Mouse (Mus musculus) midbrain, embryonic 12.5 days (tissue): ENCODE measurements around the gene Cyp2e1. TPM values are rescaled to one million over a fixed set of nuclear protein-coding genes. Genes with fewer than 3 reads are reported as not detected.
"Not testable (repeated sequence)": the region's sequence is repeated elsewhere in the genome, so short reads cannot be mapped to it uniquely, and the experiment has no call there.

Source experiments
- ATAC-seq: fragments of 200-750 bp; cut with Nextera tagmentation; 2 replicates; pipeline ENCODE4 v1.8.0; 2017; ENCODE audit warnings: low read depth, moderate TSS enrichment, moderate library complexity; ENCODE audit not compliant: low FRiP score
- H3K27ac ChIP-seq: fragments of 300-500 bp; sonication (generic); replicated peaks from 2 replicates; pipeline ENCODE4 v1.5.1; 2016; ENCODE audit warnings: mild to moderate bottlenecking
- H3K27me3 ChIP-seq: fragments of 300-500 bp; sonication (generic); 2 replicates; pipeline ENCODE4 v1.6.1; 2016; ENCODE audit warnings: mild to moderate bottlenecking
- H3K36me3 ChIP-seq: fragments of 300-500 bp; sonication (generic); 2 replicates; pipeline ENCODE4 v1.6.1; 2016
- H3K4me1 ChIP-seq: fragments of 300-500 bp; sonication (generic); 2 replicates; pipeline ENCODE4 v1.6.1; 2016
- H3K4me2 ChIP-seq: fragments of 300-500 bp; sonication (generic); replicated peaks from 2 replicates; pipeline ENCODE4 v1.6.1; 2016; ENCODE audit warnings: mild to moderate bottlenecking, moderate library complexity
- H3K4me3 ChIP-seq: fragments of 300-500 bp; sonication (generic); 2 replicates; pipeline ENCODE4 v1.5.1; 2016; ENCODE audit warnings: mild to moderate bottlenecking
- H3K9ac ChIP-seq: fragments of 300-500 bp; sonication (generic); replicated peaks from 2 replicates; pipeline ENCODE4 v1.6.1; 2016; ENCODE audit warnings: mild to moderate bottlenecking, moderate library complexity
- H3K9me3 ChIP-seq: fragments of 300-500 bp; sonication (generic); 2 replicates; pipeline ENCODE4 v1.6.1; 2016; ENCODE audit warnings: mild to moderate bottlenecking
- WGBS: fragments of 180-500 bp; shearing (Covaris S2); methylation state at CpG from one replicate; pipeline ENCODE4 v1.1.7; 2016; 5-methylcytosine and 5-hydroxymethylcytosine counted together
- polyA plus RNA-seq: library from polyadenylated mRNA; unstranded; fragments of >200 nt; fragmentation: Nextera tagmentation; extraction: Ambion mirVana; gene quantifications from 2 replicates; pipeline ENCODE4 v1.2.1, GENCODE M21; 2016

Cyp2e1 gene
- not detected in 2 replicates for polyA plus RNA-seq

- no peak for ATAC-seq
- no peaks in the 10 kb centered on the region for H3K36me3 ChIP-seq
- no peaks in the 10 kb centered on the region for H3K4me1 ChIP-seq
- H3K4me2 ChIP-seq = no peak within 1 kb of the TSS
- no peaks in the 10 kb centered on the region for H3K9me3 ChIP-seq
- 93% methylated on average over 7 of the region's 7 CpGs for WGBS
- no peak within 1 kb of the TSS for H3K4me3 ChIP-seq
- no peak within 1 kb of the TSS for H3K9ac ChIP-seq
- H3K27me3 ChIP-seq = no peaks in the 10 kb centered on the region
- H3K27ac ChIP-seq = no peak within 1 kb of the TSS
These were observed at the start of gene Cyp2e1 for GRCm38 (mm10) chr7:140763447-140764020. TSS of gene Cyp2e1 (plus strand) at chr7:140763739.

DNA sequence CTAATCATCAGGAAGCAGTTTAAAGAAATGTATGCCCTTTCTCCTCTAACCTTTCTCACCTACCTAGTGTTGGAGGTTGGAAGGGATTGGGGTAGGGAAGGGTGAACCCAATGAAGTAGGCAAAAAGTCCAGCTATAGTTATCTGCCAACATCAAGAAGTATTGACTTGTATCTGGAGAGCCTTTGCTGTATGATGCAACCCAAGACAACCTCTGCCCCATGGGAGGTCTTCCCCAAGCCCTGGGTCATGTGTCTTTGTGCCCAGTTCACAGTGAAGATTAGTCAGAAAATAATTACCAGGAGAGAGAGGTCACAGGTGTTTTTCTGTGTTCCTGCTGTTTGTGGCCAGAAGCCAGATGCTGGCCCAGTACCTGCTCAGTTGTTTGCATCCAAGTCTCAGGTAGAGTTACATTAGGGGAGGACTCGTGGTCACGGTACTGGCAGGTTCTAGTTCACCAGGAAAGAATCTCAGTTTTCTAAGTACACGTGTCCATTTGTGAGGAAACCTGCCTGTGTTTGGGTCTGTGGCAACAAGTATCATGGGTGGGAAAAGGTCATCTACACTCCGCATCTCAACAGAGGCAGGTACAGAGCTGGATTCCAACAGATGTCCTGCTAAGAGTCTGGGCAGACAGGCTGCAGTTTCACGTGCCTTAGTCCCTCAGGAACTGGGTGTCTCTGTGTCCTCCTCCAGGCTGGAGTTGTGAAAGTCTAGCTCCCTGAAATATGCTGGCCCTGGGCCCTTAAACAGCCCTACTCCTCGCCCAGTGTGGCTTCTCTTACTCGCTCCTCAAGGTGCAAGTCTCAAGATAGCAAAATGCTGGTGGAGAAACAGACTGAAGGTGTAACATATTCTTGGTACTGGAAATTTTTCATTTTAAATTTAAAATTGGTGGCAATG is 46.1 kb upstream of the Cyp2e1 start:
- no peaks in the 10 kb centered on the region for H3K4me1 ChIP-seq
- no peaks in the 10 kb centered on the region for H3K27me3 ChIP-seq
- WGBS = 85% methylated on average over 7 of the region's 7 CpGs
- no peaks in the 10 kb centered on the region for H3K36me3 ChIP-seq
- no peak overlapping the region for H3K27ac ChIP-seq
- H3K4me2 ChIP-seq = no peak overlapping the region
- no peak overlapping the region for H3K9ac ChIP-seq
- no peak for ATAC-seq
- no peaks in the 10 kb centered on the region for H3K9me3 ChIP-seq
- H3K4me3 ChIP-seq = no peak overlapping the region

DNA sequence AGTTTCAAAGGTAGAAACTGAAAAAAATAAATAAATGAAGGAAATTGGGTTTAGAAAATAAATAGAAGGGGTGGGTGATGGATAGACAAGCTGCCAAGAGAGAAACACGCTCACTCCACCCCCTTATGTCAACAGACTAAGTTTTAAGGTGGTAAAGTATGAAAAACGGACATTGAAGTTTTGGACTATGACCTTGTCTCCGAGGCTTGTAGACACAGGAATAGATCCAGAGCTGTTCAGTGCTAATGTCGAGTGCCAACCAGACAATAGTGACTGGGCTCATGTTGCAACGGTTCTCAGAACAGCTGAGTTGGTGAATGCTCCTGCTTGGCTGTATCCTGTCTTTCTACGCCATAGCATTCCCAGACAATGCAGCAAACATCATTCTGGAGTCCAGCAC is 42.4 kb upstream of the Cyp2e1 start:
- Histone ChIP-seq H3K9ac (no peak overlapping the region), H3K27ac (no peak overlapping the region), H3K27me3 (no peaks in the 10 kb centered on the region), H3K9me3 (no peaks in the 10 kb centered on the region), H3K4me1 (no peaks in the 10 kb centered on the region), H3K36me3 (no peaks in the 10 kb centered on the region), H3K4me3 (no peak overlapping the region), H3K4me2 (no peak overlapping the region)
- no peak for ATAC-seq
- WGBS = 85% methylated on average over 6 of the region's 6 CpGs

DNA sequence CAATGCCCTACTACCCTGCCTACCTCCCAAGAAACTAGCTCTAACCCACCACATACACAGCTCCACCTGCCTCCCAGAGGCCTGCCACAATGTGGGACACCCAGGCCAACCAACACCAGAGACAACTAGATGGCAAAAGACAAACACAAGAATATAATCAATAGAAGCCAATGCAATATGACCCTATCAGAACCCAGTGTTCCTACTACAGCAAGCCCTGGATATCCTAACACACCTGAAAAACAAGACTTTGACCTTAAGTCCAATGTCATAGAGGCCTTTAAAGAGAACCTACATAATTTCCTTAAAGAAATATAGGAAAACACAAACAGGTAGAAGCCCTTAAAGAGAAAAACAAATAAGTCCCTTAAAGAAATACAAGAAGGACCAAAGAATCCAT is 38.0 kb upstream of the Cyp2e1 start:
- Histone ChIP-seq H3K9ac (no peak overlapping the region), H3K27ac (no peak overlapping the region), H3K4me3 (no peak overlapping the region), H3K4me2 (no peak overlapping the region), H3K4me1 (no peaks in the 10 kb centered on the region), H3K9me3 (0 out of 2 replicates have a peak, but pooled peaks cover 7% of the 10 kb centered on the region), H3K36me3 (no peaks in the 10 kb centered on the region), H3K27me3 (no peaks in the 10 kb centered on the region)
- no peak for ATAC-seq

GRCm38 (mm10) chr7:140733162-140733561 is 30.4 kb upstream of the Cyp2e1 start:
- H3K36me3 ChIP-seq = no peaks in the 10 kb centered on the region
- H3K27me3 ChIP-seq = no peaks in the 10 kb centered on the region
- no peak overlapping the region for H3K9ac ChIP-seq
- H3K9me3 ChIP-seq = 0 out of 2 replicates have a peak, but pooled peaks cover 2% of the 10 kb centered on the region
- no peak for ATAC-seq
- 76% methylated on average over 2 of the region's 2 CpGs for WGBS
- H3K27ac ChIP-seq = no peak overlapping the region
- no peaks in the 10 kb centered on the region for H3K4me1 ChIP-seq
- no peak overlapping the region for H3K4me3 ChIP-seq
- H3K4me2 ChIP-seq = no peak overlapping the region

DNA sequence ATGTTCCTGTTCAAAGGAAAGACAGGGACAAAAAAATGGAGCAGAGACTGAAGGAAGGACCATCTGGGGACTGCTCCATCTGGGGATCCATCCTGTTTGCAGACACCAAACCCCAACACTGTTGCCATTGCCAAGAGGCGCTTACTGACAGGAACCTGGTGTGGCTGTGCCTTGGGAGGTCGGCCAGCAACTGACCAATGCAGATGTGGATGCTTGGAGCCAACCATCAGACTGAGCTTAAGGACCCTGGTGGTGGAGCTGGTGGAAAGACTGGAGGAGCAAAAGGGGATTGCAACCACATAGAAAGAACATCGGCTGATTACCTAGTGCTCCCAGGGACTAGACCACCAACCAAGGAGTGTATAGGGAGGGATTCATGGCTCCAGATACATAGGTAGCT is 16.1 kb upstream of the Cyp2e1 start:
- Histone ChIP-seq H3K4me1 (no peaks in the 10 kb centered on the region), H3K4me3 (no peak overlapping the region), H3K9ac (no peak overlapping the region), H3K36me3 (no peaks in the 10 kb centered on the region), H3K27me3 (no peaks in the 10 kb centered on the region), H3K9me3 (no peaks in the 10 kb centered on the region), H3K27ac (no peak overlapping the region), H3K4me2 (no peak overlapping the region)
- ATAC-seq = no peak
- WGBS = 89% methylated on average over 3 of the region's 3 CpGs

DNA sequence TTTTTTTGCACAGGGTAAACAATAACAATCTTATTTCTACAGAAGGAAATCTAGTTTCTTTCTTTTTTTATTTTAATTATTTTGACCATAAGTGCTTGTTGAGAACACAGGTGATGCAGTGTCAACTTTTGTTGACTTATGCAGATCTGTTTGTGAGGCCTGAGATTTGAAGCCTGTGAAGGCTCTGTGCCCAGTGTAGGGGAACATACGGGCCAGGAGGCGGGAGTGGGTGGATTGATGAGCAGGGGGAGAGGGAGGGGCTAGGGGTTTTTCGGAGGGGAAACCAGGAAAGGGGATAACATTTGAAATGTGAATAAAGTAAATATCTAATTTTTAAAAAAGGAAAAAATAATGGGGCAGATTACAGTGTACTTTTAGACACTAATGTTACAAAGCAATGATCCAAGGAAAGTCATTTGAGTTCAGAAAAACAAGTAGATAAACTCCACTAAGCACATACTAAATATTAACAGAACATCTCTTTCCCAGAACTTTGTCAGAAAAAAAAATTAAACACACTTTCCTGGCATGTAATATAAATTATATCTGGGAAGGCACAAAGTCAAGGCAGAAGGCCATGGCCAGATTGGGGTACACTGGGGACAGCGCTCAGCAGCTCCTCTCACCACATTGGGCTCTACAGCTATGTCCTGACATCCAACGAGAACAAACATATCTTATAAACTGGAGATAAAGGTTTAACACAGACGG is 15.3 kb upstream of the Cyp2e1 start:
- no peaks in the 10 kb centered on the region for H3K36me3 ChIP-seq
- no peak for ATAC-seq
- no peak overlapping the region for H3K4me2 ChIP-seq
- H3K9ac ChIP-seq = no peak overlapping the region
- H3K27me3 ChIP-seq = no peaks in the 10 kb centered on the region
- H3K9me3 ChIP-seq = no peaks in the 10 kb centered on the region
- no peaks in the 10 kb centered on the region for H3K4me1 ChIP-seq
- H3K4me3 ChIP-seq = no peak overlapping the region
- WGBS = 90% methylated on average over 6 of the region's 6 CpGs
- H3K27ac ChIP-seq = no peak overlapping the region

GRCm38 (mm10) chr7:140748827-140749160 is 14.7 kb upstream of the Cyp2e1 start:
- no peak overlapping the region for H3K9ac ChIP-seq
- ATAC-seq = no peak
- 84% methylated on average over 3 of the region's 3 CpGs for WGBS

GRCm38 (mm10) chr7:140754556-140754955 is 9.0 kb upstream of the Cyp2e1 start:
- no peak for ATAC-seq
- H3K27me3 ChIP-seq = no peaks in the 10 kb centered on the region
- 0 out of 2 replicates have a peak, but pooled peaks cover 5% of the 10 kb centered on the region for H3K9me3 ChIP-seq
- no peak overlapping the region for H3K27ac ChIP-seq
- H3K36me3 ChIP-seq = no peaks in the 10 kb centered on the region
- no peak overlapping the region for H3K4me2 ChIP-seq
- H3K9ac ChIP-seq = no peak overlapping the region
- H3K4me1 ChIP-seq = no peaks in the 10 kb centered on the region
- no peak overlapping the region for H3K4me3 ChIP-seq

More at GRCm38 (mm10) chr7:140748827-140749160, 14.7 kb upstream of the Cyp2e1 start:
- Histone ChIP-seq H3K4me3 (no peak overlapping the region), H3K27me3 (no peaks in the 10 kb centered on the region), H3K9me3 (no peaks in the 10 kb centered on the region), H3K4me2 (no peak overlapping the region), H3K4me1 (no peaks in the 10 kb centered on the region), H3K36me3 (no peaks in the 10 kb centered on the region), H3K27ac (no peak overlapping the region)

DNA sequence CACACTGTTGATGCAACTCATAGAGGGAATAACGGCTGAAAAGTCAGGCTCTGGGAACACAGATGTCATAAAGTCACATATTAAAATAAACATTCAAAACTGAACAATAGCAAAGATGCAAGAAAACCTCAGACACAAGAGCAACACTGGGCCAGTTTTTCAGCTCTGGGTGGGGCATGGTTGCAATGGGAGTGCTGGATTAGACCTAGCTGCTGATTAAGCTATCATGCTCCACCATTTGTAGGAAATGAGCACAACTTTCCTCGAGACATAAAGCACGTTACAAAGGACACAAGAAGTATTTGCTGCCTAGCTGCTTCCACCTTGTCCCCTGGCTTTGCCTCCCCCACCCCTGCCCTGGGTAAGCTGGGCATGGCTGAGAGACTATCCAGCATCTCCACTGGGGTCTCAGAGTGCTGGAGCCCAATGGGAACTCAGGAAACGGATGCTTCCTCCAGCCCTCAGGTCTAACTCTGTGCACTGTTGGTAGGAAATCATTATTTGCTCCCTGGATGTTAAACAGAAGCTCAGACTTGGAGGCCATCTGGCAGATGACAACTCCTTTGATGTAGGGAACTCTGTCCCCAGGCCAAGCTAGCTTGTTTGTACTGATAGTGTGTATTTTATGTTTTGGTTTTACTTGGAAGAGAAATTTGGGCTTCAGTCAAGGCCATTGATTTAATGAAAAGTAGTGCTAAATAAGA is 7.2 kb upstream of the Cyp2e1 start:
- no peak overlapping the region for H3K4me3 ChIP-seq
- H3K27me3 ChIP-seq = no peaks in the 10 kb centered on the region
- no peaks in the 10 kb centered on the region for H3K36me3 ChIP-seq
- H3K9me3 ChIP-seq = 0 out of 2 replicates have a peak, but pooled peaks cover 5% of the 10 kb centered on the region
- H3K27ac ChIP-seq = no peak overlapping the region
- ATAC-seq = no peak
- H3K9ac ChIP-seq = no peak overlapping the region
- 83% methylated on average over 4 of the region's 4 CpGs for WGBS
- H3K4me1 ChIP-seq = no peaks in the 10 kb centered on the region
- no peak overlapping the region for H3K4me2 ChIP-seq

DNA sequence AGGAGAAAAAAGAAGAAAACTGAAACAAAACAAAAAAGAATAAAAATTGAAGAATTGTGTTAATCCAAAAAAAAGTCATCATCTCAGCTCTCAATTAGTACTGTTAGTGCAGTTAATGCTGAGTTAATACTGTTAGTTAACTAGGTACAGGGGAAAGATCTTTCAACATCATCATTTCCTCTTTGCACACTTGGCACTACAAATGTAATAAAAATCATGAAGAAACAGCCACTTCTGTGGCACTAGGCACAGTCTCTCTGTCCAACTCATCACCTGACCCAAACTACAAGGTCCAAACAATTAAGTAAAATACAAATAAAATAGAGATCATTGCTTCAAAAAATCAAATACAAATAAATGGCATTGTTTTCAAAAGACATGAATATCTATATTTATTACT is 2.9 kb upstream of the Cyp2e1 start:
- Histone ChIP-seq H3K4me1 (no peaks in the 10 kb centered on the region), H3K4me3 (no peak overlapping the region), H3K27me3 (no peaks in the 10 kb centered on the region), H3K9ac (no peak overlapping the region), H3K36me3 (no peaks in the 10 kb centered on the region), H3K27ac (no peak overlapping the region), H3K4me2 (no peak overlapping the region), H3K9me3 (no peaks in the 10 kb centered on the region)
- no peak for ATAC-seq

DNA sequence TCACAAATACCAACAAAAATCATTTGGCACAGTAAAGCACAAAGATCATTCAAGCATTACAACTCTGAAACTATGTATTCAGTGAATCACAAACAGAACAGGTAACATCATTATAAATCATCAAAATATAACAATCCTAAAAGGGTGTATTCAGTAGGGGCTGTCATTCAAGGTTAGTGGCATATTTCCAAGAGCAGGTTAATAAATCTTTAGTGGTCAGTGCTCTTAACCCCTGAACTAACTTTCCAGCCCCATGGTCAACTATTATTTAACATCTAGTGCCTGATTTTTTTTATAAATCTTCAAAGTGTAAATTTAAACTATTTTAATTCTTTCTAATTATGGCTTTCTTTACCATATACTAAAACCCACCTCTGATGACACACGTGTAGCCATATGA is 1.9 kb downstream of the Cyp2e1 start:
- H3K4me3 ChIP-seq, H3K4me1 ChIP-seq, H3K36me3 ChIP-seq, ATAC-seq, H3K4me2 ChIP-seq, H3K9me3 ChIP-seq, H3K9ac ChIP-seq, H3K27ac ChIP-seq, H3K27me3 ChIP-seq: not testable (repeated sequence)
- WGBS = 72% methylated on average over 1 of the region's 1 CpGs
